Mouse (Mus musculus) heart, postnatal 0 days (tissue): ENCODE measurements around the gene Pom121l2.

Experiments used
- CTCF ChIP-seq: IDR thresholded peaks from 2 replicates; pipeline ENCODE4 v1.5.1; 2016; ENCODE audit warnings: antibody characterized with exemption, control low read depth, low read depth
- EP300 ChIP-seq: IDR thresholded peaks from 2 replicates; pipeline ENCODE4 v1.6.1; 2016; ENCODE audit warnings: antibody characterized with exemption, low read depth

GRCm38 (mm10) chr13:21931740-21932139, 49.3 kb upstream of the Pom121l2 start:
- no peak for TF ChIP-seq EP300
- no peak for TF ChIP-seq CTCF
